Mouse (Mus musculus) midbrain, embryonic 15.5 days (tissue): ENCODE data around the gene Aldh16a1. TPM values are rescaled to one million over a fixed set of nuclear protein-coding genes. Genes with fewer than 3 reads are reported as not detected.
"Not testable (repeated sequence)": the region's sequence is repeated elsewhere in the genome, so short reads cannot be mapped to it uniquely, and the experiment has no call there.

Experiments used
- ATAC-seq: fragments of 200-750 bp; cut with Nextera tagmentation; replicated peaks from 2 replicates; pipeline ENCODE4 v1.8.0; 2017; ENCODE audit warnings: moderate TSS enrichment
- H3K27ac ChIP-seq: fragments of 300-500 bp; sonication (generic); 2 replicates; pipeline ENCODE4 v1.5.1; 2015; ENCODE audit warnings: mild to moderate bottlenecking, inconsistent platforms
- H3K27me3 ChIP-seq: fragments of 300-500 bp; sonication (generic); replicated peaks from 2 replicates; pipeline ENCODE4 v1.6.1; 2015; ENCODE audit warnings: inconsistent platforms
- H3K36me3 ChIP-seq: fragments of 300-500 bp; sonication (generic); replicated peaks from 2 replicates; pipeline ENCODE4 v1.6.1; 2015; ENCODE audit warnings: inconsistent platforms
- H3K4me1 ChIP-seq: fragments of 300-500 bp; sonication (generic); 2 replicates; pipeline ENCODE4 v1.6.1; 2015; ENCODE audit warnings: inconsistent platforms
- H3K4me2 ChIP-seq: fragments of 300-500 bp; sonication (generic); 2 replicates; pipeline ENCODE4 v1.6.1; 2015; ENCODE audit warnings: inconsistent platforms, mild to moderate bottlenecking, moderate library complexity
- H3K4me3 ChIP-seq: fragments of 300-500 bp; sonication (generic); 2 replicates; pipeline ENCODE4 v1.5.1; 2015; ENCODE audit warnings: mild to moderate bottlenecking, inconsistent platforms
- H3K9ac ChIP-seq: fragments of 300-500 bp; sonication (generic); 2 replicates; pipeline ENCODE4 v1.6.1; 2015; ENCODE audit warnings: mild to moderate bottlenecking, inconsistent platforms
- H3K9me3 ChIP-seq: fragments of 300-500 bp; sonication (generic); 2 replicates; pipeline ENCODE4 v1.6.1; 2016; ENCODE audit warnings: inconsistent platforms
- WGBS: fragments of 180-500 bp; shearing (Covaris S2); methylation state at CpG from one replicate; pipeline ENCODE4 v1.1.7; 2015; ENCODE audit warnings: mixed read lengths; 5-methylcytosine and 5-hydroxymethylcytosine counted together
- polyA plus RNA-seq: library from polyadenylated mRNA; unstranded; fragments of >200 nt; fragmentation: Nextera tagmentation; extraction: Ambion mirVana; gene quantifications from 2 replicates; pipeline ENCODE4 v1.2.1, GENCODE M21; 2015

Aldh16a1 gene
- polyA plus RNA-seq, 1 experiment from 2014 or later = 16.1 TPM

DNA sequence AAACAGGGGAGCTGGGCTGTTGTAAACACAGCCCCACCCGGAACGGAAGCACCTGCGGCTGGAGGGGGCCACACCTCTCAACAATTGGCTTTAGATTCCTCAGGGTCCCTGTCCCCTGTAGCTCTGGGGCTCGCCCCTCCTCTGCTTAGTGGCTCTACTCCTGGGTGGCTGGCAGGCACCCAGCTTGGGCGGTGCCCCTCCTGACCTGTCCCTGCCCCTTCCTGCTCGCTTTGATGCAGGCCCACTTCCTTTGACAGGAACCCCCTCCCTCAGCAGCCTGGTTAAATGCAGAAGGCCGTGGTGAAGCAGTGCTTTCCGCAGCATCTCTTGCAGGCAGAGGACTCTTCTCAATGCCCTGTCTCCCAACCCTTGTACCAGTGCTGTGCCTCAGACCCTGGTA is 33.0 kb downstream of the Aldh16a1 start:
- H3K27ac ChIP-seq = no peak overlapping the region
- no peak for ATAC-seq
- H3K4me1 ChIP-seq = peaks cover 32% of the 10 kb centered on the region
- no peak overlapping the region for H3K4me3 ChIP-seq
- no peaks in the 10 kb centered on the region for H3K27me3 ChIP-seq
- no peak overlapping the region for H3K4me2 ChIP-seq
- no peak overlapping the region for H3K9ac ChIP-seq
- H3K9me3 ChIP-seq = no peaks in the 10 kb centered on the region
- peaks cover 52% of the 10 kb centered on the region for H3K36me3 ChIP-seq
- WGBS = 64% methylated on average over 8 of the region's 8 CpGs

GRCm38 (mm10) chr7:45119780-45120709 is 34.3 kb downstream of the Aldh16a1 start:
- no peak overlapping the region for H3K27ac ChIP-seq
- no peak for ATAC-seq
- H3K9me3 ChIP-seq = no peaks in the 10 kb centered on the region
- peaks cover 20% of the 10 kb centered on the region for H3K4me1 ChIP-seq
- no peaks in the 10 kb centered on the region for H3K27me3 ChIP-seq
- 77% methylated on average over 5 of the region's 5 CpGs for WGBS
- no peak overlapping the region for H3K4me3 ChIP-seq
- peaks cover 38% of the 10 kb centered on the region for H3K36me3 ChIP-seq
- no peak overlapping the region for H3K4me2 ChIP-seq
- no peak overlapping the region for H3K9ac ChIP-seq

GRCm38 (mm10) chr7:45118336-45118735 is 36.0 kb downstream of the Aldh16a1 start:
- ATAC-seq = no peak
- peaks cover 38% of the 10 kb centered on the region for H3K36me3 ChIP-seq
- 90% methylated on average over 6 of the region's 6 CpGs for WGBS

GRCm38 (mm10) chr7:45117566-45117965 is 36.8 kb downstream of the Aldh16a1 start:
- ATAC-seq = no peak
- no peaks in the 10 kb centered on the region for H3K9me3 ChIP-seq
- H3K27me3 ChIP-seq = no peaks in the 10 kb centered on the region
- peaks cover 5% of the 10 kb centered on the region for H3K4me1 ChIP-seq
- no peak overlapping the region for H3K9ac ChIP-seq
- no peak overlapping the region for H3K4me2 ChIP-seq
- H3K27ac ChIP-seq = no peak overlapping the region
- no peak overlapping the region for H3K4me3 ChIP-seq
- 80% methylated on average over 8 of the region's 8 CpGs for WGBS
- H3K36me3 ChIP-seq = peaks cover 38% of the 10 kb centered on the region

More at GRCm38 (mm10) chr7:45118336-45118735, 36.0 kb downstream of the Aldh16a1 start:
- H3K9ac ChIP-seq = no peak overlapping the region
- no peaks in the 10 kb centered on the region for H3K27me3 ChIP-seq
- H3K9me3 ChIP-seq = no peaks in the 10 kb centered on the region
- no peak overlapping the region for H3K4me3 ChIP-seq
- peaks cover 13% of the 10 kb centered on the region for H3K4me1 ChIP-seq
- H3K27ac ChIP-seq = no peak overlapping the region
- H3K4me2 ChIP-seq = no peak overlapping the region

GRCm38 (mm10) chr7:45113476-45113875 is 40.9 kb downstream of the Aldh16a1 start:
- no peak overlapping the region for H3K9ac ChIP-seq
- no peaks in the 10 kb centered on the region for H3K4me1 ChIP-seq
- H3K4me2 ChIP-seq = no peak overlapping the region
- no peak overlapping the region for H3K27ac ChIP-seq
- no peak overlapping the region for H3K4me3 ChIP-seq
- no peaks in the 10 kb centered on the region for H3K9me3 ChIP-seq
- no peak for ATAC-seq
- H3K36me3 ChIP-seq = 0 out of 2 replicates have a peak, but pooled peaks cover 5% of the 10 kb centered on the region
- 84% methylated on average over 2 of the region's 2 CpGs for WGBS
- no peaks in the 10 kb centered on the region for H3K27me3 ChIP-seq

- Histone ChIP-seq H3K9ac (no peak overlapping the region), H3K4me2 (no peak overlapping the region), H3K4me3 (no peak overlapping the region), H3K36me3 (no peaks in the 10 kb centered on the region), H3K9me3 (no peaks in the 10 kb centered on the region), H3K4me1 (no peaks in the 10 kb centered on the region), H3K27me3 (no peaks in the 10 kb centered on the region), H3K27ac (no peak overlapping the region)
- 75% methylated on average over 3 of the region's 3 CpGs for WGBS
- no peak for ATAC-seq
Observed at GRCm38 (mm10) chr7:45112529-45112928, 41.9 kb downstream of the Aldh16a1 start.

GRCm38 (mm10) chr7:45111940-45112339 is 42.4 kb downstream of the Aldh16a1 start:
- Histone ChIP-seq H3K36me3 (no peaks in the 10 kb centered on the region), H3K9ac (no peak overlapping the region), H3K27me3 (no peaks in the 10 kb centered on the region), H3K4me2 (no peak overlapping the region), H3K27ac (no peak overlapping the region), H3K9me3 (no peaks in the 10 kb centered on the region), H3K4me1 (no peaks in the 10 kb centered on the region), H3K4me3 (no peak overlapping the region)
- ATAC-seq = no peak
- WGBS = 68% methylated on average over 2 of the region's 2 CpGs

DNA sequence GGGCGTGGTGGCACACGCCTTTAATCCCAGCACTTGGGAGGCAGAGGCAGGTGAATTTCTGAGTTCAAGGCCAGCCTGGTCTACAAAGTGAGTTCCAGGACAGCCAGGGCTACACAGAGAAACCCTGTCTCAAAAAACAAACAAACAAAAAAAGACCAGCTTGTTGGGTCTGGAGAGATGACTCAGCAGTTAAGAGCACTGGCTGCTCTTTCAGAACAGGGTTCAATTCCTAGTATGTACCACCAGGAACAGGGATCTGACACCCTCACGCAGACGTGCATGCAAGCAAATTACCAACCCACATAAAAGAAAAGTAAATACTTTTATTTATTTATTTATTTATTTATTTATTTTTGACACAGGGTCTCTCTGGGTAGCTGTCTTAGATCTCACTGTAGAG is 44.3 kb downstream of the Aldh16a1 start:
- H3K9me3 ChIP-seq, ATAC-seq, H3K4me1 ChIP-seq, H3K27ac ChIP-seq, H3K4me2 ChIP-seq, H3K4me3 ChIP-seq, H3K36me3 ChIP-seq, H3K9ac ChIP-seq, H3K27me3 ChIP-seq: not testable (repeated sequence)
- 87% methylated on average over 4 of the region's 4 CpGs for WGBS

- Histone ChIP-seq H3K9me3 (no peaks in the 10 kb centered on the region), H3K4me3 (no peak overlapping the region), H3K9ac (no peak overlapping the region), H3K27ac (no peak overlapping the region), H3K4me2 (no peak overlapping the region), H3K36me3 (no peaks in the 10 kb centered on the region), H3K4me1 (no peaks in the 10 kb centered on the region), H3K27me3 (no peaks in the 10 kb centered on the region)
- 40% methylated on average over 5 of the region's 5 CpGs for WGBS
- ATAC-seq = no peak
Observed at GRCm38 (mm10) chr7:45107052-45107645, 47.2 kb downstream of the Aldh16a1 start.

DNA sequence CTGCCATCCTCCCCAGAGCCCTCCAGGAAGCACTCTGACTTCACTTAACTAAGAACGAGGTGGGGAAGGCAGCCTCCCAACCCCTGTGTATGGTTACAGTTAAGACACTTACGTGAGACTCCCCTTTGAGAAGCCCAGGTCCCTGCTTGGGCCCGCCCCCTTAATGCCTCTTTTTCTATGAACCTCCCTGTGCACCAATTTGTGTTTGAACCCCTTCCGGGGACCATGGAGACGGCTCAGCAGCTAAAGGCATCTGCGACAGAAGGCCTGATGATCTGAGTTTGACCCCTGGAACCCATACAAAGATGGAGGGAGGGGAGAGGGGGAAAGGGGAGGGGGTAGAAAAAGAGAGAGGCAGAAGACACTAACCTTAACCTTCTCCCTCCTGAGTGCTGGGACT is 47.9 kb downstream of the Aldh16a1 start:
- Histone ChIP-seq H3K9me3 (no peaks in the 10 kb centered on the region), H3K9ac (no peak overlapping the region), H3K4me2 (no peak overlapping the region), H3K27ac (no peak overlapping the region), H3K4me3 (no peak overlapping the region), H3K36me3 (no peaks in the 10 kb centered on the region), H3K27me3 (no peaks in the 10 kb centered on the region), H3K4me1 (no peaks in the 10 kb centered on the region)
- ATAC-seq = no peak
- 15% methylated on average over 6 of the region's 6 CpGs for WGBS

- H3K36me3 ChIP-seq = no peaks in the 10 kb centered on the region
- H3K27ac ChIP-seq = no peak overlapping the region
- H3K27me3 ChIP-seq = no peaks in the 10 kb centered on the region
- H3K4me3 ChIP-seq = no peak overlapping the region
- H3K9ac ChIP-seq = no peak overlapping the region
- no peaks in the 10 kb centered on the region for H3K4me1 ChIP-seq
- no peaks in the 10 kb centered on the region for H3K9me3 ChIP-seq
- ATAC-seq = no peak
- WGBS = 78% methylated on average over 8 of the region's 8 CpGs
- H3K4me2 ChIP-seq = no peak overlapping the region
Observed at GRCm38 (mm10) chr7:45105491-45105890, 48.9 kb downstream of the Aldh16a1 start.

- ATAC-seq = no peak
- Histone ChIP-seq H3K27ac (no peak overlapping the region), H3K4me1 (no peaks in the 10 kb centered on the region), H3K27me3 (no peaks in the 10 kb centered on the region), H3K36me3 (no peaks in the 10 kb centered on the region), H3K9ac (no peak overlapping the region), H3K4me3 (no peak overlapping the region), H3K4me2 (no peak overlapping the region), H3K9me3 (no peaks in the 10 kb centered on the region)
- 77% methylated on average over 5 of the region's 5 CpGs for WGBS
Observed at GRCm38 (mm10) chr7:45104941-45105340, 49.4 kb downstream of the Aldh16a1 start.
